Mouse (Mus musculus) intestine, postnatal 0 days (tissue): ENCODE results near the gene Dlgap4. TPM values are rescaled to one million over a fixed set of nuclear protein-coding genes. Genes with fewer than 3 reads are reported as not detected.
A peak's percentile ranks its signal among the peaks of the same experiment; 100 is the strongest.

Experiments used
- ATAC-seq: fragments of 200-750 bp; cut with Nextera tagmentation; 2 replicates; pipeline ENCODE4 v1.8.0; 2017; ENCODE audit warnings: mild to moderate bottlenecking, moderate TSS enrichment, moderate library complexity
- H3K27ac ChIP-seq: fragments of 300-500 bp; sonication (generic); 2 replicates; pipeline ENCODE4 v1.5.1; 2014; ENCODE audit warnings: mild to moderate bottlenecking, low read depth, low read length, moderate library complexity
- H3K27me3 ChIP-seq: fragments of 300-500 bp; sonication (generic); replicated peaks from 2 replicates; pipeline ENCODE4 v1.6.1; 2014; ENCODE audit warnings: low read length, mixed read lengths; ENCODE audit not compliant: control insufficient read depth, insufficient read depth
- H3K36me3 ChIP-seq: fragments of 300-500 bp; sonication (generic); 2 replicates; pipeline ENCODE4 v1.6.1; 2014; ENCODE audit warnings: mild to moderate bottlenecking, moderate library complexity; ENCODE audit not compliant: control insufficient read depth, insufficient read depth
- H3K4me1 ChIP-seq: fragments of 300-500 bp; sonication (generic); replicated peaks from 2 replicates; pipeline ENCODE4 v1.6.1; 2014; ENCODE audit warnings: antibody characterized with exemption, low read length, mixed read lengths; ENCODE audit not compliant: control insufficient read depth, insufficient read depth
- H3K4me2 ChIP-seq: fragments of 300-500 bp; sonication (generic); replicated peaks from 2 replicates; pipeline ENCODE4 v1.6.1; 2014; ENCODE audit warnings: low read depth, mild to moderate bottlenecking, moderate library complexity
- H3K4me3 ChIP-seq: fragments of 300-500 bp; sonication (generic); 2 replicates; pipeline ENCODE4 v1.5.1; 2014; ENCODE audit warnings: low read depth, low read length
- H3K9ac ChIP-seq: fragments of 300-500 bp; sonication (generic); 2 replicates; pipeline ENCODE4 v1.6.1; 2014; ENCODE audit warnings: mild to moderate bottlenecking, low read depth, low read length
- H3K9me3 ChIP-seq: fragments of 300-500 bp; sonication (generic); 2 replicates; pipeline ENCODE4 v1.6.1; 2016; ENCODE audit warnings: mixed run types; ENCODE audit not compliant: control insufficient read depth
- CTCF ChIP-seq: sonication (generic); IDR thresholded peaks from 2 replicates; pipeline ENCODE4 v1.5.1; 2016; ENCODE audit warnings: low read depth, mild to moderate bottlenecking, control low read depth, antibody characterized with exemption, moderate library complexity
- WGBS: fragments of 180-500 bp; shearing (Covaris S2); extraction: QIAGEN DNeasy Blood & Tissue Kit; methylation state at CpG from one replicate; pipeline ENCODE4 v1.1.7; 2014; 5-methylcytosine and 5-hydroxymethylcytosine counted together
- polyA plus RNA-seq: library from polyadenylated mRNA; unstranded; fragments of >200 nt; fragmentation: Nextera tagmentation; extraction: Ambion mirVana; gene quantifications from 2 replicates; pipeline ENCODE4 v1.2.1, GENCODE M21; 2015

Dlgap4 gene
- polyA plus RNA-seq, 1 experiment from 2014 or later = 43.1 TPM

GRCm38 (mm10) chr2:156658751-156659150 is 45.2 kb downstream of the Dlgap4 start:
- TF ChIP-seq CTCF = peak; percentile 41
- Histone ChIP-seq H3K36me3 (no peaks in the 10 kb centered on the region), H3K27me3 (no peaks in the 10 kb centered on the region; the same call in 1 of the 2 replicates), H3K9me3 (no peaks in the 10 kb centered on the region), H3K27ac (no peak overlapping the region), H3K9ac (no peak overlapping the region), H3K4me3 (no peak overlapping the region), H3K4me1 (no peaks in the 10 kb centered on the region), H3K4me2 (no peak overlapping the region)
- WGBS = 67% methylated on average over 7 of the region's 7 CpGs
- no peak for ATAC-seq

GRCm38 (mm10) chr2:156659981-156660380 is 46.5 kb downstream of the Dlgap4 start:
- no peaks in the 10 kb centered on the region for H3K9me3 ChIP-seq
- H3K27me3 ChIP-seq = no peaks in the 10 kb centered on the region; the same call in 1 of the 2 replicates
- H3K27ac ChIP-seq = no peak overlapping the region
- no peak for TF ChIP-seq CTCF
- ATAC-seq = no peak
- no peak overlapping the region for H3K4me2 ChIP-seq
- no peak overlapping the region for H3K9ac ChIP-seq
- H3K4me1 ChIP-seq = no peaks in the 10 kb centered on the region
- no peaks in the 10 kb centered on the region for H3K36me3 ChIP-seq
- no peak overlapping the region for H3K4me3 ChIP-seq
- WGBS = 67% methylated on average over 6 of the region's 6 CpGs

GRCm38 (mm10) chr2:156663162-156663561 is 49.7 kb downstream of the Dlgap4 start:
- no peak for TF ChIP-seq CTCF
- Histone ChIP-seq H3K9me3 (no peaks in the 10 kb centered on the region), H3K4me2 (no peak overlapping the region), H3K27me3 (no peaks in the 10 kb centered on the region; the same call in 1 of the 2 replicates), H3K4me3 (no peak overlapping the region), H3K4me1 (no peaks in the 10 kb centered on the region), H3K9ac (no peak overlapping the region), H3K27ac (no peak overlapping the region), H3K36me3 (no peaks in the 10 kb centered on the region)
- 79% methylated on average over 10 of the region's 10 CpGs for WGBS
- ATAC-seq = no peak

GRCm38 (mm10) chr2:156664407-156664806 is 50.9 kb downstream of the Dlgap4 start:
- Histone ChIP-seq H3K27ac (no peak overlapping the region), H3K36me3 (no peaks in the 10 kb centered on the region), H3K27me3 (no peaks in the 10 kb centered on the region; the same call in 1 of the 2 replicates), H3K9me3 (no peaks in the 10 kb centered on the region), H3K4me2 (no peak overlapping the region), H3K4me3 (no peak overlapping the region), H3K9ac (no peak overlapping the region), H3K4me1 (no peaks in the 10 kb centered on the region)
- TF ChIP-seq CTCF = no peak
- WGBS = 9% methylated on average over 5 of the region's 5 CpGs
- ATAC-seq = no peak

GRCm38 (mm10) chr2:156664993-156665518 is 51.6 kb downstream of the Dlgap4 start:
- WGBS = 42% methylated on average over 8 of the region's 8 CpGs
- Histone ChIP-seq H3K9me3 (no peaks in the 10 kb centered on the region), H3K9ac (no peak overlapping the region), H3K27me3 (no peaks in the 10 kb centered on the region; the same call in 1 of the 2 replicates), H3K4me1 (no peaks in the 10 kb centered on the region), H3K4me2 (no peak overlapping the region), H3K4me3 (no peak overlapping the region), H3K27ac (no peak overlapping the region), H3K36me3 (no peaks in the 10 kb centered on the region)
- no peak for ATAC-seq
- TF ChIP-seq CTCF = no peak

GRCm38 (mm10) chr2:156665620-156666196 is 52.2 kb downstream of the Dlgap4 start:
- ATAC-seq = no peak
- 71% methylated on average over 13 of the region's 13 CpGs for WGBS

More at GRCm38 (mm10) chr2:156665620-156666196, 52.2 kb downstream of the Dlgap4 start:
- H3K4me1 ChIP-seq = no peaks in the 10 kb centered on the region
- no peak for TF ChIP-seq CTCF
- no peak overlapping the region for H3K27ac ChIP-seq
- H3K9me3 ChIP-seq = no peaks in the 10 kb centered on the region
- H3K9ac ChIP-seq = no peak overlapping the region
- H3K4me3 ChIP-seq = no peak overlapping the region
- H3K4me2 ChIP-seq = no peak overlapping the region
- no peaks in the 10 kb centered on the region; the same call in 1 of the 2 replicates for H3K27me3 ChIP-seq
- no peaks in the 10 kb centered on the region for H3K36me3 ChIP-seq
